Comparison of ENCODE assay signal across 7 mouse cellular contexts in genomic region chr11:19024496-19025265, GRCm38 (mm10). TPM values are rescaled to one million over a fixed set of nuclear protein-coding genes. Genes with fewer than 3 reads are reported as not detected.
DNase-seq lines count a peak whose midpoint lies in the region; ATAC-seq and TF ChIP-seq lines count a peak whose summit lies in the region.

No protein-coding gene starts in this region.

- H3K27me3 ChIP-seq in G1E (ENCODE audit: insufficient read depth, low read length), result peaks cover 39% of the 10 kb centered on the region

- no peaks in the 10 kb centered on the region for H3K9me3 ChIP-seq in G1E (replicated peaks)

- H3K36me3 ChIP-seq in G1E (replicated peaks), result no peaks in the 10 kb centered on the region

- H3K4me3 ChIP-seq in G1E (ENCODE audit: low read depth, low read length), result no peak overlapping the region

- H3K4me1 ChIP-seq in G1E (ENCODE audit: insufficient read depth, low read depth, low read length), result peaks cover 20% of the 10 kb centered on the region

- DNase-seq in kidney, postnatal 10 days, result peak; percentile 42
- DNase-seq in kidney, adult 11 months, result no peak
- DNase-seq in G1E (ENCODE audit: low spot score), result no peak
- peak; percentile 72 for DNase-seq in R1 (ENCODE audit: low read depth, low spot score)
- DNase-seq in heart, postnatal 36 days, result peak; percentile 31 to 34
- no peak for DNase-seq in urinary bladder, postnatal 14 days (ENCODE audit: low spot score)
- no peak for DNase-seq in frontal cortex, postnatal 36 days (ENCODE audit: low spot score in 2 of 2)

- ATAC-seq in G1E (ENCODE audit: extremely low read depth, insufficient number of reproducible peaks, low FRiP score, poor library complexity, severe bottlenecking), result no peak

- TF ChIP-seq CTCF in G1E (IDR thresholded peaks at IDR 0.05; ENCODE audit: low read depth, low read length), result 0 out of 2 replicates have a peak, but pooled peaks have one; percentile 7

- intact Hi-C loops in heart, postnatal 36 days (cut with DNase I), result loop anchor here (1.0 to 10.0 kb wide), 10 partner anchors 147 to 1562 kb away; partner anchors contain the start of gene Etaa1

RNA-seq across cellular contexts. Expression of gene Meis1, which starts 5.9 kb away (rescaled TPM):
- 0.53 and 0.98 TPM in 2 replicates for total RNA-seq in G1E (2014; fragmentation: Nextera tagmentation)
- 3.1 and 4.3 TPM in 2 replicates for total RNA-seq in G1E (2017)
- 0.41 and 0.64 TPM in 2 replicates for polyA plus RNA-seq in G1E (2012)
- 10 to 100 TPM; 22.4 to 31.4 TPM for total RNA-seq in heart, postnatal 36 days (2021)

Comparison
In these comparisons a context has a peak if more than half of its experiments do, and no peak if none do; other contexts are left out.
1. DNase-seq: peak in kidney, postnatal 10 days (single experiment), R1 (single experiment) and heart, postnatal 36 days (2 of 2); none in kidney, adult 11 months (single experiment), G1E (single experiment), urinary bladder, postnatal 14 days (single experiment) and frontal cortex, postnatal 36 days (0 of 2).
2. RNA of gene Meis1, which starts 5.9 kb away (total RNA-seq): 22.4 to 31.4 TPM in heart, postnatal 36 days; 0.53 to 4.3 TPM in G1E; every median in the first group is over 4 times any median in the second.